In the genomic region with DNA sequence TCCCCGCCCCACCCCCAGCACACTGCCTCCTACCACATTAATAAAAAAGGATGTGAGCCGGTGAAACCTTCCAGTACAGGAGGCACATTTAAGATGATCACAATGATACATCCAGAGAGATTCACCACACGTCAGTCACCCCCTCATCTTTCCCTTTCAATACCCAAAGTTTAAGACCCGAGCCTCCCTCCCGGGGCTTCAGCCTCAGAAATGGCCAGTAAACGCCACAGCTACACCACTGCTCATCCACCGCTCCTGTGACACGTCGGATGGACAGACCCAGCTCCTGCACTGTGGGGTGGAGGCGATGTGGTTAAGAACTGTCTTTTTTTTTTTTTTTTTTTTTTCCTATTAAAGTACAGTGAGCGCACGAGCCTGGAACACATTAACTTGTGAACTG, we compare ENCODE assay signal across 8 mouse cellular contexts. TPM values are rescaled to one million over a fixed set of nuclear protein-coding genes. Genes with fewer than 3 reads are reported as not detected.
DNase-seq lines count a peak whose midpoint lies in the region; ATAC-seq and TF ChIP-seq lines count a peak whose summit lies in the region.

No protein-coding gene starts in this region.

- peak overlapping the region; percentile 98 for H3K27ac ChIP-seq in heart, embryonic 12.5 days (ENCODE audit: poor library complexity, severe bottlenecking)
- H3K27ac ChIP-seq in heart, embryonic 15.5 days: peak overlapping the region; percentile 99
- H3K27ac ChIP-seq in lung, postnatal 0 days (ENCODE audit: low read length): peak overlapping the region; percentile 97
- peak overlapping the region; percentile 94 for H3K27ac ChIP-seq in stomach, embryonic 16.5 days (ENCODE audit: low read length)

- no peak for DNase-seq in heart, postnatal 4 days
- peak; percentile 16 for DNase-seq in R1 (ENCODE audit: low read depth, low spot score)
- DNase-seq in lung, postnatal 0 days (ENCODE audit: low spot score): peak; percentile 41
- no peak for DNase-seq in urinary bladder, postnatal 14 days (ENCODE audit: low spot score)
- DNase-seq in spleen, adult 12 weeks (ENCODE audit: low spot score): no peak

- ATAC-seq in heart, embryonic 12.5 days (ENCODE audit: insufficient number of reproducible peaks, low FRiP score): no peak
- ATAC-seq in heart, embryonic 15.5 days (replicated peaks; ENCODE audit: insufficient number of reproducible peaks, insufficient read depth, low FRiP score, low read depth): no peak
- ATAC-seq in lung, postnatal 0 days: no peak
- ATAC-seq in stomach, embryonic 16.5 days (ENCODE audit: insufficient read depth, low FRiP score): no peak

- H3K27me3 ChIP-seq in heart, embryonic 12.5 days (replicated peaks): no peaks in the 10 kb centered on the region
- H3K27me3 ChIP-seq in heart, embryonic 15.5 days: no peaks in the 10 kb centered on the region
- H3K27me3 ChIP-seq in lung, postnatal 0 days (replicated peaks; ENCODE audit: insufficient read depth, low read length): no peaks in the 10 kb centered on the region
- H3K27me3 ChIP-seq in stomach, embryonic 16.5 days (ENCODE audit: control insufficient read depth, insufficient read depth, low read length): no peaks in the 10 kb centered on the region

- H3K9ac ChIP-seq in heart, embryonic 12.5 days: peak overlapping the region; percentile 97
- peak overlapping the region; percentile 98 for H3K9ac ChIP-seq in heart, embryonic 15.5 days
- peak overlapping the region; percentile 76 for H3K9ac ChIP-seq in lung, postnatal 0 days (replicated peaks; ENCODE audit: low read depth)
- H3K9ac ChIP-seq in stomach, embryonic 16.5 days (ENCODE audit: low read length): peak overlapping the region; percentile 80

- no peak for TF ChIP-seq EP300 in lung, postnatal 0 days (IDR thresholded peaks at IDR 0.05)

- peak overlapping the region; percentile 88 for H3K4me3 ChIP-seq in heart, embryonic 12.5 days
- peak overlapping the region; percentile 82 for H3K4me3 ChIP-seq in heart, embryonic 15.5 days
- peak overlapping the region; percentile 67 for H3K4me3 ChIP-seq in lung, postnatal 0 days (ENCODE audit: low read depth, low read length)
- peak overlapping the region; percentile 65 for H3K4me3 ChIP-seq in stomach, embryonic 16.5 days (replicated peaks; ENCODE audit: low read length)

- WGBS in heart, embryonic 12.5 days: 2% methylated on average over 12 of the region's 12 CpGs
- 2% methylated on average over 12 of the region's 12 CpGs for WGBS in heart, embryonic 15.5 days
- 2% methylated on average over 12 of the region's 12 CpGs for WGBS in lung, postnatal 0 days
- 4% methylated on average over 12 of the region's 12 CpGs for WGBS in stomach, embryonic 16.5 days

- 0 out of 2 replicates have a peak, but pooled peaks have one; percentile 2 for TF ChIP-seq CTCF in lung, postnatal 0 days (IDR thresholded peaks at IDR 0.05)

- peaks cover 50% of the 10 kb centered on the region for H3K4me1 ChIP-seq in heart, embryonic 12.5 days (replicated peaks)
- peaks cover 45% of the 10 kb centered on the region for H3K4me1 ChIP-seq in heart, embryonic 15.5 days (replicated peaks)
- peaks cover 23% of the 10 kb centered on the region; the same call in 1 of the 2 replicates for H3K4me1 ChIP-seq in lung, postnatal 0 days (ENCODE audit: insufficient read depth, low read depth, low read length)
- H3K4me1 ChIP-seq in stomach, embryonic 16.5 days (ENCODE audit: control insufficient read depth, insufficient read depth, low read length): peaks cover 6% of the 10 kb centered on the region; the same call in 1 of the 2 replicates

- H3K9me3 ChIP-seq in heart, embryonic 12.5 days (replicated peaks): no peaks in the 10 kb centered on the region
- H3K9me3 ChIP-seq in heart, embryonic 15.5 days (replicated peaks): no peaks in the 10 kb centered on the region
- H3K9me3 ChIP-seq in lung, postnatal 0 days (ENCODE audit: low read length): no peaks in the 10 kb centered on the region
- H3K9me3 ChIP-seq in stomach, embryonic 16.5 days (replicated peaks; ENCODE audit: control insufficient read depth, low read length): no peaks in the 10 kb centered on the region

- H3K36me3 ChIP-seq in heart, embryonic 12.5 days: peaks cover 8% of the 10 kb centered on the region; the same call in 1 of the 2 replicates
- H3K36me3 ChIP-seq in heart, embryonic 15.5 days: no peaks in the 10 kb centered on the region
- H3K36me3 ChIP-seq in lung, postnatal 0 days (ENCODE audit: insufficient read depth, low read length): no peaks in the 10 kb centered on the region
- no peaks in the 10 kb centered on the region for H3K36me3 ChIP-seq in stomach, embryonic 16.5 days (ENCODE audit: control insufficient read depth, insufficient read depth, low read length)

- peak overlapping the region; percentile 73 for H3K4me2 ChIP-seq in heart, embryonic 12.5 days
- peak overlapping the region; percentile 58 for H3K4me2 ChIP-seq in heart, embryonic 15.5 days
- H3K4me2 ChIP-seq in lung, postnatal 0 days (replicated peaks; ENCODE audit: low read depth, low read length): peak overlapping the region; percentile 69
- peak overlapping the region; percentile 75 for H3K4me2 ChIP-seq in stomach, embryonic 16.5 days (ENCODE audit: low read depth, low read length)

RNA-seq across cellular contexts. Expression of a gene that starts 1.0 kb away (rescaled TPM):
- 43.1 and 47.7 TPM in 2 replicates for polyA plus RNA-seq in heart, embryonic 12.5 days (2016; fragmentation: Nextera tagmentation; extraction: Ambion mirVana)
- total RNA-seq in heart, postnatal 4 days (2021): 10 to 100 TPM; 68.2 to 73.4 TPM
- polyA plus RNA-seq in heart, embryonic 15.5 days (2015; fragmentation: Nextera tagmentation; extraction: Ambion mirVana): 36.1 and 36.5 TPM in 2 replicates
- 19.2 and 23.6 TPM in 2 replicates for polyA plus RNA-seq in lung, postnatal 0 days (2015; fragmentation: Nextera tagmentation; extraction: Ambion mirVana)
- polyA plus RNA-seq in stomach, embryonic 16.5 days (2015; fragmentation: Nextera tagmentation; extraction: Ambion mirVana): 8.8 and 10.9 TPM in 2 replicates

RNA-seq across cellular contexts. Expression of a gene that starts 30.0 kb away (rescaled TPM):
- polyA plus RNA-seq in heart, embryonic 12.5 days (2016; fragmentation: Nextera tagmentation; extraction: Ambion mirVana): 26.6 and 29.8 TPM in 2 replicates
- 10 to 100 TPM; 10.1 to 13.1 TPM for total RNA-seq in heart, postnatal 4 days (2021)
- 21.9 and 24.9 TPM in 2 replicates for polyA plus RNA-seq in heart, embryonic 15.5 days (2015; fragmentation: Nextera tagmentation; extraction: Ambion mirVana)
- polyA plus RNA-seq in lung, postnatal 0 days (2015; fragmentation: Nextera tagmentation; extraction: Ambion mirVana): 49.0 and 50.0 TPM in 2 replicates
- 20.8 TPM in 2 replicates for polyA plus RNA-seq in stomach, embryonic 16.5 days (2015; fragmentation: Nextera tagmentation; extraction: Ambion mirVana)

Comparison
In these comparisons a context has a peak if more than half of its experiments do, and no peak if none do; other contexts are left out.
1. DNase-seq: peak in R1 (single experiment) and lung, postnatal 0 days (single experiment); none in heart, postnatal 4 days (single experiment), urinary bladder, postnatal 14 days (single experiment) and spleen, adult 12 weeks (single experiment).
2. Peak in every context shown above with its lines, with median percentiles within 50 percentile points of each other: H3K27ac ChIP-seq, H3K4me2 ChIP-seq, H3K4me3 ChIP-seq and H3K9ac ChIP-seq.